Mouse (Mus musculus): Measurements from ENCODE around the gene Olfr937. TPM values are rescaled to one million over a fixed set of nuclear protein-coding genes. Genes with fewer than 3 reads are reported as not detected.

Olfr937 gene
- polyA plus RNA-seq (2015; fragmentation: Nextera tagmentation; extraction: Ambion mirVana): not detected in 2 replicates

GRCm38 (mm10) chr9:39064851-39065250, at the start of gene Olfr937:
TSS of gene Olfr937 (minus strand) at chr9:39064951.
- H3K27ac ChIP-seq: no peak within 1 kb of the TSS
- no peaks in the 10 kb centered on the region for H3K9me3 ChIP-seq
- ATAC-seq (ENCODE audit: insufficient read depth, low FRiP score, low read depth): no peak
- 80% methylated on average over 1 of the region's 1 CpGs for WGBS
- H3K4me3 ChIP-seq (replicated peaks): no peak within 1 kb of the TSS
- H3K36me3 ChIP-seq: no peaks in the 10 kb centered on the region
- no peak within 1 kb of the TSS for H3K4me2 ChIP-seq
- no peaks in the 10 kb centered on the region for H3K27me3 ChIP-seq (replicated peaks)
- no peak within 1 kb of the TSS for H3K9ac ChIP-seq
- no peaks in the 10 kb centered on the region for H3K4me1 ChIP-seq

DNA sequence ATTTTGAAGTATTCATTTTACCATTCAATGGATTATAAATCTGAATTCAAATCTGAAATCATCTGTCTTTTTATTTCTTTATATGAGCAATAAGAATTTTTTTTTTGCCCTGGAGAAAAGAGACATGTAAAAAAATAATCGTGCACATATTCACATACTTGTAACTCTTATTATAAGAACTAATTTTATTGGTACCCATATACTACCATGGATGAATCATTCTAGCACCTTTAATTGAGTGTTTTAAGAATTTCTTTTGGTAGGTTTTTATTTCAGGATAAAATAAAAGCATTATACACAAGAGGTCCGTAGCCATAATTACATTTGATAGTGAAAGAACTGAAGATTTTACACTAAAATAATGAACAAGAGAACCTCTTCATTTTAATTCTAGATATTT, 14.0 kb upstream of the Olfr937 start, which contains the start of gene Olfr938:
Olfr938 (minus strand) TSS at position 101 of the 400 bp plus-strand sequence.
- no peaks in the 10 kb centered on the region for H3K4me1 ChIP-seq
- no peak within 1 kb of the TSS for H3K9ac ChIP-seq
- no peak within 1 kb of the TSS for H3K4me3 ChIP-seq (replicated peaks)
- H3K27me3 ChIP-seq (replicated peaks): no peaks in the 10 kb centered on the region
- H3K9me3 ChIP-seq: no peaks in the 10 kb centered on the region
- whole genome bisulfite sequencing: 86% methylated on average over 2 of the region's 2 CpGs
- no peak for ATAC-seq (ENCODE audit: insufficient read depth, low FRiP score, low read depth)
- H3K27ac ChIP-seq: no peak within 1 kb of the TSS
- H3K4me2 ChIP-seq: no peak within 1 kb of the TSS
- H3K36me3 ChIP-seq: no peaks in the 10 kb centered on the region

GRCm38 (mm10) chr9:39023277-39023676, 41.5 kb downstream of the Olfr937 start, which contains the start of gene Olfr146:
TSS of gene Olfr146 (minus strand) at chr9:39023377.
- no peak within 1 kb of the TSS for H3K9ac ChIP-seq
- H3K27ac ChIP-seq: no peak within 1 kb of the TSS
- no peaks in the 10 kb centered on the region for H3K27me3 ChIP-seq (replicated peaks)
- 77% methylated on average over 1 of the region's 1 CpGs for WGBS
- H3K9me3 ChIP-seq: no peaks in the 10 kb centered on the region
- H3K4me2 ChIP-seq: no peak within 1 kb of the TSS
- ATAC-seq (ENCODE audit: insufficient read depth, low FRiP score, low read depth): no peak
- H3K4me3 ChIP-seq (replicated peaks): no peak within 1 kb of the TSS
- no peaks in the 10 kb centered on the region for H3K4me1 ChIP-seq
- no peaks in the 10 kb centered on the region for H3K36me3 ChIP-seq

Small RNA genes lying within 50 kb of the gene (microRNA-seq; reads per million reads assigned to microRNA genes)
- gene Gm25032 (not detected), gene Gm25529 (not detected)

Other genes starting within 250 kb of the Olfr937 start
- gene Olfr923, start 238.4 kb downstream of the Olfr937 start, polyA plus RNA-seq (2015; fragmentation: Nextera tagmentation; extraction: Ambion mirVana): not detected in 2 replicates
- not detected in 2 replicates for gene Olfr924, start 220.5 kb downstream of the Olfr937 start, polyA plus RNA-seq (2015; fragmentation: Nextera tagmentation; extraction: Ambion mirVana)
- gene Olfr26, start 209.9 kb downstream of the Olfr937 start, polyA plus RNA-seq (2015; fragmentation: Nextera tagmentation; extraction: Ambion mirVana): not detected in 2 replicates
- not detected in 2 replicates for gene Olfr926, start 187.8 kb downstream of the Olfr937 start, polyA plus RNA-seq (2015; fragmentation: Nextera tagmentation; extraction: Ambion mirVana)
- gene Olfr930, start 135.1 kb downstream of the Olfr937 start, polyA plus RNA-seq (2015; fragmentation: Nextera tagmentation; extraction: Ambion mirVana): not detected in 2 replicates
- gene Olfr933, start 92.6 kb downstream of the Olfr937 start, polyA plus RNA-seq (2015; fragmentation: Nextera tagmentation; extraction: Ambion mirVana): not detected in 2 replicates
- gene Olfr934, start 76.6 kb downstream of the Olfr937 start, polyA plus RNA-seq (2015; fragmentation: Nextera tagmentation; extraction: Ambion mirVana): not detected in 2 replicates
- not detected in 2 replicates for gene Olfr935, start 65.3 kb downstream of the Olfr937 start, polyA plus RNA-seq (2015; fragmentation: Nextera tagmentation; extraction: Ambion mirVana)
- gene Olfr146, start 41.6 kb downstream of the Olfr937 start, polyA plus RNA-seq (2015; fragmentation: Nextera tagmentation; extraction: Ambion mirVana): not detected in 2 replicates
- not detected in 2 replicates for gene Olfr938, start 13.9 kb upstream of the Olfr937 start, polyA plus RNA-seq (2015; fragmentation: Nextera tagmentation; extraction: Ambion mirVana)
- gene Olfr27, start 63.2 kb upstream of the Olfr937 start, polyA plus RNA-seq (2015; fragmentation: Nextera tagmentation; extraction: Ambion mirVana): not detected in 2 replicates
- not detected in 2 replicates for gene Olfr943, start 101.4 kb upstream of the Olfr937 start, polyA plus RNA-seq (2015; fragmentation: Nextera tagmentation; extraction: Ambion mirVana)
- gene Olfr944, start 137.0 kb upstream of the Olfr937 start, polyA plus RNA-seq (2015; fragmentation: Nextera tagmentation; extraction: Ambion mirVana): not detected in 2 replicates
- gene Olfr1537, start 185.0 kb upstream of the Olfr937 start, polyA plus RNA-seq (2015; fragmentation: Nextera tagmentation; extraction: Ambion mirVana): not detected in 2 replicates
- not detected in 2 replicates for gene Olfr945, start 211.9 kb upstream of the Olfr937 start, polyA plus RNA-seq (2015; fragmentation: Nextera tagmentation; extraction: Ambion mirVana)